21 mouse cellular contexts compared by ENCODE assay signal in genomic region chr17:50966147-50966546, GRCm38 (mm10).
A peak's percentile ranks its signal among the peaks of the same experiment; 100 is the strongest.
DNase-seq lines count a peak whose midpoint lies in the region; TF ChIP-seq lines count a peak whose summit lies in the region.
"Had no signal": no experiment of that assay in that cellular context is flagged by ENCODE, and none has a peak within 500 bp of the region (broad histone marks: within the 10 kb centered on the region; RNA-seq: fewer than 3 reads in every experiment).

No protein-coding gene starts in this region.

- H3K27ac ChIP-seq in ES-E14 (ENCODE audit: insufficient read depth, low read depth, low read length, poor library complexity, severe bottlenecking) = no peak overlapping the region
- H3K27ac ChIP-seq: embryonic facial prominence, embryonic 13.5 days; embryonic facial prominence, embryonic 15.5 days; forebrain, embryonic 10.5 days; forebrain, embryonic 12.5 days had no signal

- no peak overlapping the region for H3K9ac ChIP-seq in ES-E14 (ENCODE audit: insufficient read depth, low read depth, low read length, poor library complexity, severe bottlenecking)
- H3K9ac ChIP-seq: embryonic facial prominence, embryonic 13.5 days; embryonic facial prominence, embryonic 15.5 days; forebrain, embryonic 12.5 days had no signal

- H3K4me3 ChIP-seq in ES-E14 (ENCODE audit: insufficient read depth in 1 of 2, low read depth in 1 of 2, low read length in 2 of 2, poor library complexity in 1 of 2, severe bottlenecking in 1 of 2) = no peak overlapping the region
- H3K4me3 ChIP-seq: embryonic facial prominence, embryonic 13.5 days; embryonic facial prominence, embryonic 15.5 days; erythroblast, embryonic 14.5 days; forebrain, embryonic 10.5 days; forebrain, embryonic 12.5 days had no signal

- intact Hi-C loops in left cerebral cortex, postnatal 4 days (cut with DNase I) = no loop called here

- in situ Hi-C loops in ES-E14 (cut with MboI; ENCODE audit: low sequenced_read_pairs in 2 of 2, unreplicated experiment in 2 of 2) = no loop called here

- H3K4me1 ChIP-seq in ES-E14 (ENCODE audit: control insufficient read depth in 2 of 2, insufficient read depth in 2 of 2, low read length in 2 of 2, poor library complexity in 1 of 2) = 0 out of 4 replicates have a peak, but pooled peaks cover 0 to 2% of the 10 kb centered on the region in 2 experiments
- H3K4me1 ChIP-seq: embryonic facial prominence, embryonic 13.5 days; embryonic facial prominence, embryonic 15.5 days; forebrain, embryonic 10.5 days; forebrain, embryonic 12.5 days had no signal

- peak; percentile 18 for DNase-seq in 416B (ENCODE audit: low read depth)
- DNase-seq in ES-E14 (ENCODE audit: low read depth, low spot score) = no peak
- DNase-seq in NIH3T3 (ENCODE audit: low read depth) = peak; percentile 15
- DNase-seq in left cerebral cortex, postnatal 4 days = no peak
- DNase-seq in urinary bladder, adult 18-20 months (ENCODE audit: low spot score in 2 of 2) = no peak
- no peak for DNase-seq in left cerebral cortex, adult 18-20 months (ENCODE audit: low spot score in 2 of 2)
- DNase-seq: adrenal gland, adult 2 months; adrenal gland, postnatal 10 days; adrenal gland, postnatal 25 days; cerebellum, adult 11 months; cerebellum, adult 18-20 months; cerebellum, adult 8-10 months; cerebellum, adult 9-11 months; cerebellum, postnatal 14 days; cerebellum, postnatal 36 days; embryo, embryonic 11 days had no signal

- H3K36me3 ChIP-seq in ES-E14 (ENCODE audit: control insufficient read depth, insufficient read depth, low read length, poor library complexity, severe bottlenecking) = no peaks in the 10 kb centered on the region
- H3K36me3 ChIP-seq: embryonic facial prominence, embryonic 13.5 days; embryonic facial prominence, embryonic 15.5 days; forebrain, embryonic 12.5 days had no signal

- no peaks in the 10 kb centered on the region for H3K9me3 ChIP-seq in ES-E14 (ENCODE audit: control insufficient read depth, insufficient read depth, low read depth, low read length)
- H3K9me3 ChIP-seq: embryonic facial prominence, embryonic 13.5 days; embryonic facial prominence, embryonic 15.5 days; forebrain, embryonic 10.5 days; forebrain, embryonic 12.5 days had no signal

TF ChIP-seq in ES-E14, 5 proteins besides CTCF, POLR2A, EP300 and RAD21:
- TF ChIP-seq CHD2 (IDR thresholded peaks at IDR 0.05; ENCODE audit: low read depth, low read length) = no peak
- TF ChIP-seq MAFK (IDR thresholded peaks at IDR 0.05; ENCODE audit: insufficient read depth, low read depth, low read length) = peak; percentile 81

Comparison
In these comparisons a context has a peak if more than half of its experiments do, and no peak if none do; other contexts are left out.
1. DNase-seq: peak in 416B (single experiment) and NIH3T3 (single experiment); none in ES-E14 (single experiment), left cerebral cortex, postnatal 4 days (single experiment), urinary bladder, adult 18-20 months (0 of 2) and left cerebral cortex, adult 18-20 months (0 of 2).